Mouse (Mus musculus) erythroblast, embryonic 14.5 days (primary cell): Measurements from ENCODE around the gene Lrrk1.

ENCODE experiments used
- GATA1 ChIP-seq: IDR thresholded peaks from 2 replicates; pipeline ENCODE4 v1.6.1; 2012; ENCODE audit warnings: low read length, inconsistent platforms, mixed read lengths
- TAL1 ChIP-seq: IDR thresholded peaks from 3 replicates; pipeline ENCODE4 v1.6.1; 2012; ENCODE audit warnings: low read length, inconsistent platforms, mixed read lengths

- TF ChIP-seq TAL1 (no peak), GATA1 (no peak)
Measured at GRCm38 (mm10) chr7:66178101-66178500, 210.0 kb downstream of the Lrrk1 start.
